Mouse (Mus musculus) olfactory bulb, adult 2 months (tissue): Measurements from ENCODE around the gene Sap25.

Experiments
- CTCF ChIP-seq: fragments of 200-500 bp; IDR thresholded peaks from 2 replicates; pipeline ENCODE4 v1.5.1; 2012; ENCODE audit warnings: low read depth, mild to moderate bottlenecking, low read length, moderate library complexity; ENCODE audit not compliant: insufficient read depth
- POLR2A ChIP-seq: fragments of 200-500 bp; IDR thresholded peaks from 2 replicates; pipeline ENCODE4 v1.6.1; 2012; ENCODE audit warnings: mild to moderate bottlenecking, low read depth, low read length, moderate library complexity; ENCODE audit not compliant: insufficient read depth

GRCm38 (mm10) chr5:137678736-137679135 is 37.6 kb downstream of the Sap25 start:
- no peak for TF ChIP-seq CTCF
- TF ChIP-seq POLR2A = no peak
